Mouse (Mus musculus) liver, adult (tissue): ENCODE results near the gene Ccr4.

Experiments
- GATA4 ChIP-seq: IDR thresholded peaks from 2 replicates; pipeline ENCODE4 v1.6.1; 2014; ENCODE audit warnings: mild to moderate bottlenecking, low read length; ENCODE audit not compliant: insufficient replicate concordance

Gene Ccr4

DNA sequence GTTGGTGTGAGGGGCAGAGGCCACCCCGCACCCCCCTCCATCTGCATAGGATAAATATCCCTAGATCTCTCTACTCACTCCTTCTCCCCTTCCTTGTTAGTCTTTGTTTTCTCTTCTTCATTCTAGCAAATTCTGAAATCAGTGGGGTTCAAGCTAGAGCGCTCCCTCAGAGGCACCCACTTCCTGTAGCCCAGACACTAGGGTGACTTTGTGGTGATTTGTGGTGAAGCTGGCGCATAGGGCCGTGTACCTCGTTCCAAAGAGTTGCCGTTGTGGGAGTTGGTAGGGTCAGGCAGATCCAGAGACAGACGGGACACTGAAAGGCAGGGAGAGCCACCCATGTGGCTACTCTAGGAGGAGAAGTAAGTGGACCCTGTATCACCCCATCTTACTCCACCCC lies 42.1 kb downstream of the Ccr4 start:
- TF ChIP-seq GATA4, result no peak

DNA sequence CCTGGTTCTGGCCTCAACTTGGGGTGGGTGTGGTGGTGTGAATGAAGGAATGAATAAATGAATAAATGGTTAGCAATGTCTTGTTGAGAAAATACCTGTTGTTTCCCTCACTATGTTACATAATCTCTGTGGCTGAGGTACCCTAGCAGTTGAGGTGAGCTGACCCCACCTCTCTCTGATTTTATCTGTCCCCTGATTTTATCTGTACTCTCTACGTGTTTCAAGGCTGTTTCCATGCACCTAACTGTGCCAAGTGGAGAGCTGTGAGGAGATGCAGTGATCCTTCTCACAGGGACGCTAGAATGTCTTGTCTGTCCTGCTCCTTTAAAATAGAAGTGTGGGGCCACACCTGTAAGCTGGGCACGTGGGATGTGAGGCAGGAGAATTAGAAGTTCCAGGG lies 46.3 kb downstream of the Ccr4 start:
- TF ChIP-seq GATA4, result no peak

DNA sequence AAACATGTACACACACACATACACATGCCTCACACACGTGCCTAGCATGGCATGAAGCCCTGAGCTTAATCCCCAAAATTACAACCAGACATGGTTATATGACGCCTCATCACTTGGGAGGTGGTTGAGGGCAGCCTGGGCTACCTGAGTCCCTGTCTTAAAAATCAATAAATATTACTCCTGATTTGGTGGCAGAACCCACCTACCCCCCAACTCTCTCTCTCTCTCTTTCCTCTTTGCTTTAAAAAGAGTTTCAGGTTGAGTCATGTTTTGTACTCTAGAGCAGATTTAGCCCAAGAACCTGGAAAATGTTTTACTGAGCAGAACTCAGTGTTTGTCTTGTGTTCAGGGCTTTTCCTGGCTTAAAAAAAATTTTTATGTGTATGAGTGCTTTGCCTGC lies 49.3 kb downstream of the Ccr4 start:
- no peak for TF ChIP-seq GATA4

DNA sequence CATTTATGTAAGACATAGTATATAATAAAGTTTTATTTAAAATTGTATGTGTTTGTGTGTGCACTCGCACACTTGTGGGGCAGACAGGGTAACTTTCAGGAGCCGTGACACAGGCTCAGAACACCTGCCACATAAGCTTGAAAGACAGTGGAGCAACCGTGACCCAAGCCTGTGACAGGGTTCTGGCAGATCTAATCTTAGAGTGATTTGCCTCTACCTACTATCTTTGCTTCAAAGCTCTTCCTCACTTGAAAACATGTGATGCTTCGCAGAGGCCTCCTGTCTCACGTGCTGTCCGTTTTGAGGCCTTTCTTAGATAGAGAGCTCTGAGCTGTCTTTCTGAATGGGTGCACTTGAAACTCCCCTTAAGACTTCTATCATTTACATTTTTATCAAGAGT lies 52.3 kb downstream of the Ccr4 start:
- TF ChIP-seq GATA4, result no peak

DNA sequence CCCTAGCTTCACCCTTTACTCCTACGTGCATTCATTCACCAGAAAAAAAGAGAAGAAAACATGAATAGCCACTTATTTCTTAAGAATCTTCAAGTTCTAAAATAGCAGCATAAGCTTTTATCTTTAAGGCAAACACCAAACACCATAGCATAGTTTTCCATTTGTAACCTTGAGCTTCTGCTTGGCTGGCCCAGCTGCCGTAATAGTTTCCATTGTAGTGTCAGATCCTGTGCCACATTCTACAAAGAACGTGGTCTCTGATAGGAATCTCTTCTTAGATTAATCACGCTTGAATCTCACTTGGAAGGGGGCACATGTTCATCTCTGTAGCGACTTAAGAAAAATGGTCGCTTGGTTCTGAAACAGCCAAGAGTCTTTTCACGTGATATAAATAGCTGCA lies 53.1 kb downstream of the Ccr4 start:
- no peak for TF ChIP-seq GATA4

DNA sequence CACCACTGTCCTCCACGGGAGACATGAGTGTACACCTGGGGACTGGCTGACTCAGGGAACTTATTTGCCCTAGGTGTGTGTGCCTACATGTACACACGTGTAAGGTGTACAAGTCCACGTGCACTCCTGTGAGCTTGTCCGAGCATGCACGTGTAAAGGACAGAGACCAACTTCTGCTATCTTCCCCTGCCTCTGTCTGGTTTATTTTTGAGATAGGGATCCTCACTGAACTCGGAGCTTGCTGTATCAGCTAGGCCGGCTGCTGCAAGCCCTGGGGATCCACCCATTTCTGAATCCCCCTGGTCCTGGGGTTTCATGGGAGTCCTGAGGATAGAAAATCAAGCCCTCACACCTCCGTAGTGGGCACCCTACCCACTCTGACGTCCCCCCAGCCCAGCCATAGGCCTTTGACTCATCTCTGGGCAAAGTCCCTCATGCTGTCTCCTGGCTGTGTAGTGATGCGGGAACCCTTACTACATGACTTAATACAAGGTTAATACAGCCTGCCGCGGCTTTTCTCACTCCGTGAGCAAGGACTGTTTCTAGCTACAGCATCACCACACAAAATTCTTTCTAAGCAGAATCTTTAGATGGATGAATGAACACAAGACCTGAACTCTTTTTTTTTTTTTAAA lies 55.5 kb downstream of the Ccr4 start:
- no peak for TF ChIP-seq GATA4

DNA sequence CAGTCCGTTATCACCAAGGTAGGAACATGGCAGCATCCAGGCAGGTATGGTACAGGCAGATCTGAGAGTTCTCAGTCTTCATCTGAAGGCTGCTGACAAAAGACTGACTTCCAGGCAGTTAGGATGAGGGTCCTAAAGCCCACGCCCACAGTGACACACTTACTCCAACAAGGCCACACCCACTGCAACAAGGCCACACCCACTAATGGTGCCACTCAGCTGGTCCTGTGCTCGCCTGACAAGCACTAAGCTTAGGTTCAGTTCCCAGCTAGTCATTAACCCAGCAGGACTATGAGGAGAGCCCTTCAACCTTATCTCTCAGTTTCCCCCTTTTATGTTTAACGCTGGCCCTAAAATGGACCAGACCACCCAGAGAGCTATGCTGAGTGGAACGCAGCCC lies 56.0 kb downstream of the Ccr4 start:
- TF ChIP-seq GATA4, result no peak

DNA sequence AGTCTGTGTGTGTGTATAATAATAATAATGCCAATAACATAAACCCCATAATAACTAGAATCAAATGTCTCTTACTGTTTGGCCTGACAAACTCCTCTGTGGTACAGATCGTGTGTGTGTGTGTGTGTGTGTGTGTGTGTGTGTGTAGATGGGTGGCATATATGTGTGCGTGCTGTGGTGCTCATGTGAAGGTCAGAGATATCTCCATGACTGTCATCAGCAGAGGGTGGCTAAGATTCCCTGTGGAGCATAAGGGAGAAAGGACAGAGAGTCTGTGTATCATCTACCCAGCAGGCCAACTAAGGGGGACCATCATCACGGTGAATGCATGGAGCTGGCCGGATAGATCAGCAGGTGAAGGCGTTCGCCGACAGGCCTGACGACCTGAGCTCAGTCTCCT lies 57.8 kb downstream of the Ccr4 start:
- TF ChIP-seq GATA4, result no peak

DNA sequence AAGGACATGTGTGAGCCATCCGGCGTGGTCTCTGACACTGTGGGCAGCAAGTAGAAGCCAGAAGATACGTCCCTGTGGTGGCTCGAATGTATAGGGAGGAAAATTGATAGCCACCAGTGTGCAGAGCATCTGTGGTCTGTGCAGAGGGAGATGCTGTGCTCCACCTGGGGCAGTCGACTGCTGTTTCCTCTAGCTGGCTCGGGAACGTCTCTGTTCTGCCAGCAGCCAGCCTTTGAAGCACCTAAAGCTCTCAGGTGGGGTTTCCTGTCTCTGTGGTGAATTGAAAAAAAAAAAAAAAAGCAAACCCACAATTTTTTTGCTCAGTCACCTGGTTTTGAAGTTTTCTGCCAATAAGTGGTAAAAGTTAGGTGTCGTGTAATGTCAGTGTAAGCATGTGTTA lies 61.4 kb downstream of the Ccr4 start:
- no peak for TF ChIP-seq GATA4

DNA sequence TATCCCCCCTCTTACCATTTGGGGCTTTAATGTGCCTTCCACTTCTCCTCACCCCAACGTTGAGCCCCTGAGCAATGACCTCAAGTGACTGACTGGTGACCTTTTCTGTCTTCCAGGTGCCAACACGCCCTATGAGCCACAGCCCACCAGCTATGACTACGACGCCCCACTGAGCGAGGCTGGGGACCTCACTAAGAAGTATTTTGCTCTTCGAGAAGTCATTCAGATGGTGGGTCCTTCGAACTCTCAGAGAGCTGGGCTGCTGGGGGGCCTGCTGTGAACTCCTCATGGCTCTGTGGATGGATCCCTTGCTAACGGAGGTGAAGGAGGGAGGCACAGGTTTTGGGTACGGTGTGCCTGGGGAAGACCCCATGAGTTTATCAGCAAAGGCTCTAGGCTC lies 61.8 kb downstream of the Ccr4 start:
- TF ChIP-seq GATA4, result no peak

DNA sequence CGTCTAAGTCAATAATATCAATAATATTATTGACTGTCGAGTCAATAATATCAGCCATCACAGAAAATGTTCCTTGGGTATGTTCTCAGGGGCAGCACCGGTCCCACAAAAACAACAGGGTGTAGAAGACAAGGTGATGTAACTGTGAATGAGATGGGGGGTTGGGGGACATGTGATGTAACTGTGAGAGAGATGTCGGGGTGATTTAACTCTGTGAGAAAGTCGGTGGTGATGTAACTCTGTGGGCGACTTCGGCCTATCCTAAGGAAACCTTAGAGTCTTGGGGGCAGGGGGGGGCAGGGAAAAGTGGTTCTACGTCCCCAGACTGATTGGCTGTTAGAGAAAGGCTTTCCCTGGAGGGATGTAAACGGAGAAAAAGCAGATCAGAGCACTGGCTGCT lies 62.5 kb downstream of the Ccr4 start:
- no peak for TF ChIP-seq GATA4

DNA sequence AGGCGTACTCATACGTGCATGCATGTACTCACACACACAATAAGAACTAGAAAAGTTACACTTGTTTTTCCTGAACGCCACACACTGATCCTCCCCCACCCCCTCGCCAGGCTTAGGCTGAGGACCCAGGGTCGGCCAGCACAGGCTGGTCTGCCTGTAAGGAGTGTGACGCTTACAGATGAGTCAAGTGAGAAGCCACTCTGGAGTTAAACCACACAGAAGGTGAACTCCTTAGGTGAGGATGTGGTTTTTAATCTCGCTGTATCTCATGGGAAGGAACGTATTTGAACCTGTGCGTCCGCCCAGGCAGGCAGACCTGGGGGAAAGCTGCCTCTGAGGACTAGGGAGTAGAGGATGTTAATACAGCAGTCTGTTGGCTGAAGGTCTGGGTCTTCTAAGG lies 64.2 kb downstream of the Ccr4 start:
- TF ChIP-seq GATA4, result no peak
